Mouse (Mus musculus): ENCODE results near the gene Ddit4.

GRCm38 (mm10) chr10:59923493-59923892 is 28.1 kb downstream of the Ddit4 start:
- TF ChIP-seq GATA1 (IDR thresholded peaks at IDR 0.05; ENCODE audit: borderline replicate concordance, low read length): no peak
- no peak for TF ChIP-seq FLI1 (IDR thresholded peaks at IDR 0.05; ENCODE audit: low read length)

All from megakaryocyte, embryonic 14.5 days (primary cell).